Mouse (Mus musculus): ENCODE results near the gene Nags. TPM values are rescaled to one million over a fixed set of nuclear protein-coding genes. Genes with fewer than 3 reads are reported as not detected.

Gene Nags
- polyA plus RNA-seq, 1 experiment from 2014 or later = 6.2 TPM

DNA sequence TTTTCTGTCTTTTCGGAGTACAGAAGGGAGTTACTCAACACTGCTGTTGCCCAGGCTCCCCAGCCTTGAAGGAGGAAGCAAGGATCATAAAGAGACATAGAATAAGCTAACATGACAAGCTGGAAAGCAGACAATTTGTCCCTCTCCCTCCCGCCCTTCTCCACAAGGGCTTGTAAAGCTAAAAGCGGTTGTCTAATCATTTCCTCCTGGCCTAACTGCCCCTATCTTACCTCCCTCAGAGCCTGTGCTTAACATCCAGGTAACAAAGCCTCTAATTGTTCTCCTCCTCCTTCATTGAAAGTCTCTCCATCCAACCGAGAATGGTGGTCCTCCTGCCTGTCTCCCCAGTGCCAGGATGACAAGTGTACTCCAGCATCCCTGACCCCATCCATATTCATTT is 45.5 kb downstream of the Nags start:
- no peaks in the 10 kb centered on the region for H3K9me3 ChIP-seq
- no peaks in the 10 kb centered on the region for H3K27me3 ChIP-seq (replicated peaks)
- peaks cover 19% of the 10 kb centered on the region; the same call in 1 of the 2 replicates for H3K4me1 ChIP-seq
- H3K4me2 ChIP-seq = peak overlapping the region; percentile 91
- 45% methylated on average over 4 of the region's 4 CpGs for WGBS
- peaks cover 12% of the 10 kb centered on the region; the same call in 1 of the 2 replicates for H3K36me3 ChIP-seq
- no peak overlapping the region for H3K4me3 ChIP-seq (replicated peaks)
- no peak overlapping the region for H3K9ac ChIP-seq
- no peak for ATAC-seq (ENCODE audit: insufficient read depth, low FRiP score, low read depth)
- 0 out of 2 replicates have a peak overlapping the region, but pooled peaks have one; percentile 26 for H3K27ac ChIP-seq

DNA sequence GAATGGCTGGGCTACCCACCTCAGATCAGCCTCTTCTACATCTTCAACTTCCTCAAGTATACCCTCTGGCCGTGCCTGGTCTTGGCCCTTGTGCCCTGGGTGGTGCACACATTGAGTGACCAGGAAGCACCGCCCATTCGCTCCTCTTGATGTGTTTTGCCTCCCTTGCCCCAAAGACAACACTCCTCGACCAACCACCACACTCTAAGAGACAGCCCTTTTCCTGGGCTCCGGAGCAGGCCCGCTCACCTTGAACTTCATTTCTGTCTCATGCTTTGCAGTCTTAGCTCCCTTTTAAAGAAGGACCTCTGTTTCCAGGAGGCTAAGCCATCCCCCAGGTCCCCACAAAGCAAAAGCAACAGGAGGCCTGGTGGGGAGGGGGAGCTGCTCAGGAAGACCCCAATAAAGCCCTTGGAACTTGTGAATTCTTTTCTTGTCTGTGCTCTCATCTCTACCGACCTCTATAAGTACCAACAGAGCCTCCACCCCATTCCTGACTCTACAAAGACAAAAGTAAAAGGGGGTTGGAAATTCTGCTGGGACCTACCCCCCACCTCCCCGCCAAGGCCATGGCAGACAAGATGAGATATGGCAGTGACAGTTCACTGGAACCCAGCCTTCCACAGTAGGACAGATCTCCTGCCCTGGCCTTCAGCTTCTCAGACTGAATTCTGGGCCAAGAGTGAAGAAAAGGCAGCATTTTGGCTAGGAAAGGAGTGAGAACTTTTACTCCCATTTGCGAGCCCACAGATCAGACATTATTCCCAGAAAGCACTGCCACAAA is 48.5 kb downstream of the Nags start:
- Histone ChIP-seq H3K4me1 (peaks cover 17% of the 10 kb centered on the region; the same call in 1 of the 2 replicates), H3K9ac (no peak overlapping the region), H3K27ac (no peak overlapping the region), H3K9me3 (no peaks in the 10 kb centered on the region), H3K4me2 (no peak overlapping the region), H3K36me3 (peaks cover 37% of the 10 kb centered on the region), H3K27me3 (replicated peaks) (no peaks in the 10 kb centered on the region), H3K4me3 (replicated peaks) (no peak overlapping the region)
- no peak for ATAC-seq (ENCODE audit: insufficient read depth, low FRiP score, low read depth)
- WGBS = 87% methylated on average over 9 of the region's 9 CpGs

DNA sequence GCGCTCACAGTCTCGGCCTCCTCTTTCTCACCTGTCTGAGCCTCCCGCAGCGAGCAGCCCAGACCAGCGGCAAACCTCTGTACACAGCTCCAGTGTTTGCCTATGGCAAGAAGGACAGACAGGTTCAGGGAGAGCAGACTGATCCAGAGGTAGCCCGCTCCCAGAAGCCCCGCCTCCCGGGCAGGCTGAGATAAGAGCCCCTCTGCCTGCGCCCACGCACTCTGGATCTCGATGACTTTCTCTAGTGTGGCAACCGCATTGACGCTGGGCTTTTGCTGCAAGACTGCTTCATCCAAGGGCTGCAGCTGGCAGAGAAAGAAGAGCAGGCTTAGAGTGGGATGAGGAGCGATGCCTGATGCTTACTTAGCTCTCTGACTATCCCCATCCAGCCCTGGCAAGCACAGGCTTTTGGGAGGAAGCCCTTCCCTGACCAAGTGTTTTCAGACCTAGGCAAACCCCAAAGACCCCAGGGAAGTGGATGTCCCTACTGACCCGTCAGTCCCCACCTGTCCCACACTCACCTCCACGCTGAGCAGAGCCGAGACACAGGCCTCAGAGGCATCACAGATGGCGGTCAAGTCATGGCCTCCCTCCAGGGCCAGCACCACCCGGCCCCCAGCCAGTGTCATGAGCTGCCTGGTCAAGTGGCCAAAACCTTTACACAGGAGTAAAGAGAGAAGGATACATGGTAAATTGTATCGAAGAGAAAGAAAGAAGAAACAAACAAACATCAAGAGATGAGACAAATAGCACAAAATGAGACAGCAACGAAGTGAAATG is 50.9 kb downstream of the Nags start:
- no peak overlapping the region for H3K27ac ChIP-seq
- peaks cover 1% of the 10 kb centered on the region; the same call in 1 of the 2 replicates for H3K4me1 ChIP-seq
- H3K9ac ChIP-seq = no peak overlapping the region
- H3K9me3 ChIP-seq = no peaks in the 10 kb centered on the region
- ATAC-seq (ENCODE audit: insufficient read depth, low FRiP score, low read depth) = peak; percentile 57
- H3K36me3 ChIP-seq = peaks cover 55% of the 10 kb centered on the region
- WGBS = 75% methylated on average over 21 of the region's 21 CpGs
- H3K4me2 ChIP-seq = no peak overlapping the region
- H3K27me3 ChIP-seq (replicated peaks) = no peaks in the 10 kb centered on the region
- no peak overlapping the region for H3K4me3 ChIP-seq (replicated peaks)

DNA sequence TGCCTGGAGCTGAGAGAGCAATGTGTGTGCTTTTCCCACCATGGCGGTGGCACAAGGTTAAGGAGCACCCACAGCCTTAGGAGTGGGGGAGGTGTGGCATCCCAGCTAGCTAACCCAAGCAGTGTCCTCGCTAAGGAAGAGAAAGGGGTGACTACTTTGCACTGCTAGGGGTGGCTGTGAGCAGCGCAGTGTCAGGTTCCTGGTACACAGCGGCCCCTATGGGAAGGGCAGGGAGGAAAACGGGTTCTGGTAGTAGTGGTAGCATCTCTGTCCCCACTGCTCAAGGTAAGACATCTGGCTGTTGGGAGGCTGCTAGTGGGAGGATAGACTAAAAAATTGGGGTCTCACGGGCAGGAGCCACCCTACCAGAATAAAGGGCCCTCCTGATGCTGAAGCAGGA is 52.9 kb downstream of the Nags start:
- 65% methylated on average over 6 of the region's 6 CpGs for WGBS
- no peak for ATAC-seq (ENCODE audit: insufficient read depth, low FRiP score, low read depth)
- Histone ChIP-seq H3K4me3 (replicated peaks) (no peak overlapping the region), H3K9ac (no peak overlapping the region), H3K4me2 (no peak overlapping the region), H3K4me1 (no peaks in the 10 kb centered on the region), H3K36me3 (peaks cover 64% of the 10 kb centered on the region), H3K9me3 (no peaks in the 10 kb centered on the region), H3K27ac (no peak overlapping the region), H3K27me3 (replicated peaks) (no peaks in the 10 kb centered on the region)

Other genes with a start within 250 kb of the Nags start
- gene Sost, start 178.5 kb upstream of the Nags start, polyA plus RNA-seq (2015; fragmentation: Nextera tagmentation; extraction: Ambion mirVana) = 0.08 and 0.10 TPM in 2 replicates
- gene Cfap97d1, start 161.2 kb upstream of the Nags start, polyA plus RNA-seq (2015; fragmentation: Nextera tagmentation; extraction: Ambion mirVana) = not detected in 2 replicates
- 22.5 and 25.0 TPM in 2 replicates for gene Dusp3, start 158.5 kb upstream of the Nags start, polyA plus RNA-seq (2015; fragmentation: Nextera tagmentation; extraction: Ambion mirVana)
- 7.2 and 9.0 TPM in 2 replicates for gene Mpp3, start 117.1 kb upstream of the Nags start, polyA plus RNA-seq (2015; fragmentation: Nextera tagmentation; extraction: Ambion mirVana)
- gene Cd300lg, start 104.0 kb upstream of the Nags start, polyA plus RNA-seq (2015; fragmentation: Nextera tagmentation; extraction: Ambion mirVana) = 2.0 and 2.2 TPM in 2 replicates
- 6.8 and 8.8 TPM in 2 replicates for gene Mpp2, start 57.0 kb upstream of the Nags start, polyA plus RNA-seq (2015; fragmentation: Nextera tagmentation; extraction: Ambion mirVana)
- gene Ppy, start 44.2 kb upstream of the Nags start, polyA plus RNA-seq (2015; fragmentation: Nextera tagmentation; extraction: Ambion mirVana) = 4.8 and 7.6 TPM in 2 replicates
- gene Pyy, start 37.7 kb upstream of the Nags start, polyA plus RNA-seq (2015; fragmentation: Nextera tagmentation; extraction: Ambion mirVana) = 65.1 and 89.6 TPM in 2 replicates
- 28.0 and 28.3 TPM in 2 replicates for gene Tmem101, start 10.9 kb downstream of the Nags start, polyA plus RNA-seq (2015; fragmentation: Nextera tagmentation; extraction: Ambion mirVana)
- 110 and 112 TPM in 2 replicates for gene Lsm12, start 39.8 kb downstream of the Nags start, polyA plus RNA-seq (2015; fragmentation: Nextera tagmentation; extraction: Ambion mirVana)
- 29.6 and 32.1 TPM in 2 replicates for gene G6pc3, start 44.1 kb downstream of the Nags start, polyA plus RNA-seq (2015; fragmentation: Nextera tagmentation; extraction: Ambion mirVana)
- gene Hdac5, start 84.7 kb downstream of the Nags start, polyA plus RNA-seq (2015; fragmentation: Nextera tagmentation; extraction: Ambion mirVana) = 68.7 and 71.3 TPM in 2 replicates
- gene BC030867, start 103.4 kb downstream of the Nags start, polyA plus RNA-seq (2015; fragmentation: Nextera tagmentation; extraction: Ambion mirVana) = 11.4 and 11.7 TPM in 2 replicates
- 0.09 TPM in 1 of 2 replicates, not detected in the other for gene Asb16, start 123.2 kb downstream of the Nags start, polyA plus RNA-seq (2015; fragmentation: Nextera tagmentation; extraction: Ambion mirVana)
- 47.8 and 51.9 TPM in 2 replicates for gene Tmub2, start 139.4 kb downstream of the Nags start, polyA plus RNA-seq (2015; fragmentation: Nextera tagmentation; extraction: Ambion mirVana)
- 14.5 and 14.8 TPM in 2 replicates for gene Atxn7l3, start 151.1 kb downstream of the Nags start, polyA plus RNA-seq (2015; fragmentation: Nextera tagmentation; extraction: Ambion mirVana)
- gene Ubtf, start 174.2 kb downstream of the Nags start, polyA plus RNA-seq (2015; fragmentation: Nextera tagmentation; extraction: Ambion mirVana) = 82.7 and 83.0 TPM in 2 replicates
- 31.8 and 68.8 TPM in 2 replicates for gene Slc4a1, start 220.7 kb downstream of the Nags start, polyA plus RNA-seq (2015; fragmentation: Nextera tagmentation; extraction: Ambion mirVana)
- 8.8 and 9.2 TPM in 2 replicates for gene Rundc3a, start 247.9 kb downstream of the Nags start, polyA plus RNA-seq (2015; fragmentation: Nextera tagmentation; extraction: Ambion mirVana)